Mouse (Mus musculus) retina, postnatal 1 day (tissue): ENCODE measurements around the gene Zbtb42.

Experiments used
- DNase-seq: peaks from one replicate; pipeline ENCODE4 v3.0.0-alpha.2; 2012

The Zbtb42 gene

DNA sequence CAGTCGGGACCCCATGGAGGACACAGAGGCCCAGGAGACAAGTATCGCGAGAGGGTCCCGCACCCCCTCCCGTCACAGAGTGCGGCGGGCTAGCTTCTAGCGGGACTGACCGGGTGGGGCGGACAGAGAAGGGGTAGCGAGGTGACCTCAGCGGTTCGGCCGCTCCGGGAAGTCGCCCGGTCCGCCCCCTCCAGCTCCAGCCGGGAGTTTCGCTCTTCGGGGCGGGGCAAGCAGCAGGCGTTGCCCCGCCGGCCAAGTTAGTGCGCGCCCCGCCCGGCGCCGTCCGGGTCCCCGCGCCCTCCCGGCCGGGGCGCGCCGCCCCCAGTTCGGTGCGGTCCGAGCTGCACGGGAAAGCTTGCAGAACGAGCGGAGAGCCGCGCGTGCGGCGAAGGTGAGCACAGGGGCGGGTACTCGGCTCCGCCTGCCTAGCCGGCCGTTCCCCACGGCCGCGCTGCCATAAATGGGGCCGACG lies at the start of gene Zbtb42:
TSS of gene Zbtb42 (plus strand) at position 274 of the 472 bp plus-strand sequence.
- peak; percentile 92 for DNase-seq

DNA sequence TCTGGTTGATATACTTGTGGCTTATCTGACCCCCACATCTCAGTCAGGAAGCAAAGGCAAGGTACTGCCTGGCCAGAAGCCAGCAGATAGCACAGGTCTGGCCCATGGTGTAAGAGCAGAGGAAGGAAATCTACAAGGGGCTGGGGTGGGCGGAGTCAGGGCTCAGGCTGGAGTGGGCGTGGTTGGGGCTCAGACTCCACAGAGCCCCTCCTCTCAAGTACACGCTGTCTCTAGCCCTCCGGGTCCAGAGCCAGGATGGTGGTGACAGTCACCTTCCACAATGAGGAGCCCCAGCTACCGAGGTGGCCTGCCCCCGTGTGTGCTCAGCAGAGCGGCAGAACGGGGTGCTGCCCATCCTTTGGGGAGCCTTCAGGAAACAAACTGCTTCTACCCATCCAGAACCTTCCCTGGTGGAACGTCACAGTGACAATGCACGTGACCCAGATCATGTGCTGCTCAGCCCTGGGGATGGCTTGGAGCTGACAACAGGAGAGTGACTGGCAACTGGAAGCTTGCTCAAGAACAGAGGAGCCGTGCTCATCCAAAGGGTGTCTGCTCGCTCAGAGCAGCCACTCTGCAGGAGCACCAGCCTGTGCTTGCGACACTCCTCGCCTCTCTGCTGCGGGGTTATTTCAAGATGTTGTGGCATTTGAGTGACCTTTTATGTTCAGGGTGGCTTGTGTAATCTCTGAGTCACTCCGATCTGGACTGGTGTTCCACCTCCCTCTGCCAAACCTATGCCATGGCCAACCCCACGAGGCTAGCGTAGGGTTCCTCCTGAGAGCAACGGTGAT lies 49.5 kb upstream of the Zbtb42 start:
- peak; percentile 86 for DNase-seq

DNA sequence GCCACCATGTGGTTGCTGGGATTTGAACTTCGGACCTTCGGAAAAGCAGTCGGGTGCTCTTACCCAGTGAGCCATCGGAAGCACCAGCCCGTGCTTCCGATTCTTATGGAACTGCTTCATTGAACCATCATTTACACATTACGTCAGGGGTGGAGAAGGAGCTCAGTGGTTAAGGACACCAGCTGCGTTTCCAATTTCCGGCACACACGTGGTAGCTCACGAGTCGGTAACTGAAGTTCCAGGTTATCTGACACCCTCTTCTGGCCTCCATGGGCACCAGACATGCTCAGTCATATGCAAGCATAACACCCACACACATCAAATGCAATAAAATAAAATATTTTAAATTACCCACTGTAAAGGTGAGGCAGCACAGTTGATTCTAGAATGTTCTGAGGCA lies 48.6 kb upstream of the Zbtb42 start:
- no peak for DNase-seq

DNA sequence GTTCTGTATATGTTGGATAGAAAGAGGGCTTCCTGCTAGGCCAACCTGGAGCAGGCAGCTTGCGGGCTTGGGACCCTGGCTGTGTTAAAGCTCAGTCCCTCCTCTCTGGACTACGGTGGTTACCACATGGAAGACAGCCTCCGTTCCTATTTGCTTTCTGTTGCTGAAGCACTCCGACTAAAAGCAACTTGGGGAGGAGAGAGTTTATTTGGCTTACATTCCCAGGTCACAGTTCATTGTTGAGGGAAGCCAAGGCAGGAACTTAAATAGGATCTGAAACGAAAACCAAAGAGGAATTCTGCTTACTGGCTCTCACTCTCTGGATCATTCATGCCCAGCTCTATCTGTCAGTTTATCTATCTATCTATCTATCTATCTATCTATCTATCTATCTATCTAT lies 47.8 kb upstream of the Zbtb42 start:
- DNase-seq: no peak

DNA sequence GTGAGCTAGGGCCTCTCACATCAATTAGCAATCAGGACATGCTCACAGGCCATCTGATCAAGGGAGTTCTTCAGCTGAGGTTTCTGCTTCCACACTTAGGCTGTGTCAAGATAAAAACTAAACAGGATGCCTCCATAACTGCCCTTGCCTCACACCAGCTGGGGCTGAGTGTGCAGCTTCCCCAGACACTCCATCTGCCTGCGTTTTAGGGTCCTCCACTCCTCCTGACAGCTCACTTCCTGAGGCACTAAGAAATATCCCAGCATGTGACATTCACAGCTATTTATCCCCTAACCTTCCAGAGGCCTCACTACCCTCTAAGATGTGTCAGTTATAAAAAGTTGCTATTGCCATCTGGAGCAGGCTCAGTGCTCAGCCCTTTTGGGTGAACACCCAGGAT lies 47.2 kb upstream of the Zbtb42 start:
- DNase-seq: no peak

DNA sequence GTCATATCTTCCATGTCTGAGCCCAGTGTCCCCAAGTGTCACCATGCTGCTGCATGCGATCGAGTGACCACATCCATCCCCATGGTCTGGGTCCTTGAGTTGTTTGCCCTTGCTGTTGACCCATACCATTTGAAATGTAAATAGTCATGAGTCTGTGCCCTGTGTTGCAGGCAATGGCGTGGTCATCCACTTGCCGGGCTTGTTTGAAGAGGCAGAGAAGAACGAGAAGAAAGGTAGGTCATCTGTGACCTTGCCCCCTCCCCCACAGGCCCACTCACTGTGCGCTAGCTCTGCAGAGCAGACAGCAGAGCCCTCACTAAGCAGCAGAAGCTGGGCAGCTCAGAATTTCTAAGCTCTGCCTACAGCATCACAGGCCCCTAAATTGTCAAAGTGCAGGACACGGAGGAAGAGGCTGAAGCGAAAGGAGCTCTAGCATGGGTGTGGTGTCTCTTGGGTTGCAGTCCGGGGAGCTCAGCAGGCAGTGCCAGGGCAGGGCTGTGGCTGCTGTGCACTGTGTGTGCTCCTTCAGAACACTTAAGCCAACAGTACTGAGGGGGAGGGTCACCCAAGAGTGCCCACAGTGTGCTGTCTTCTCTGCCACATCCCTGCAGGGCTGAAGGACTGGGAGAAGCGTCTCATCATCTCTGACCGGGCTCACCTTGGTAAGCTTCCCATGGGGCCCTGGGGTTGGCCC lies 46.4 kb upstream of the Zbtb42 start:
- DNase-seq: no peak

DNA sequence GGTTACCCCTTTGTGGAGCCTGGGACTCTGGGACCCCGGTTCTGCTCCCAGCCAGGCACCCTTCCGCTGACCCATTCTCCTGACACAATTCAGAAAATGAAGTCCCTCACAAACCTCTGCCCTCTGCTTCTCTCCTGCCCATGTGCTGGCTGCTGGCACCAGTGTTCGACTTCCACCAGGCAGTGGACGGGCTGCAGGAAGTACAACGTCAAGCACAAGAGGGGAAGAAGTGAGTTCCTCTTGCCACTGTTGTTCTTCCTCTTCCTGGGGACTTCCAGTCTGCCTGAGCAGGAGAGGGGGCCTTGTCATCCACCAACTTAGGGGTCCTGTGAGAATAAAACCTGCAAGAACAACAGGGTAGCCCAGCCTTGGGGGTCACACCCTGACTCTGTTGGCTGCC lies 45.7 kb upstream of the Zbtb42 start:
- no peak for DNase-seq

DNA sequence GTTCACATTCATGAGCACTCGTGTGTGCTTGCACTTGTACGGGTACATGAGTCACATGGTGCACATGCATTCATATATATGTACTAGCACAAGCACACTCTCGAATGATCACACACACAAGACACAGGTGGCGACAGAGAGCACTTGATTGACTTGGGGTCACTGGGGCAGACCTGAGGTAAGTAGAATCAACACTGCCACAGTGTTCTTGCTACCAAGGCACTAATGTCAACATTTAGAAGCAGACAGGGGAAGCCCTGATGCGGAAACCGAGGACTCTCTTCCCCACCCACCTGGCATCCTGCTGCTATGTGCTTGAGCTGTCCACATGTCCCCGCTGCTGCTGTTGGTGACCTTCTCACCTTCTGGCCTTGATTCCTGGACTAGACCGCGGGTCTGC lies 44.9 kb upstream of the Zbtb42 start:
- DNase-seq: no peak

DNA sequence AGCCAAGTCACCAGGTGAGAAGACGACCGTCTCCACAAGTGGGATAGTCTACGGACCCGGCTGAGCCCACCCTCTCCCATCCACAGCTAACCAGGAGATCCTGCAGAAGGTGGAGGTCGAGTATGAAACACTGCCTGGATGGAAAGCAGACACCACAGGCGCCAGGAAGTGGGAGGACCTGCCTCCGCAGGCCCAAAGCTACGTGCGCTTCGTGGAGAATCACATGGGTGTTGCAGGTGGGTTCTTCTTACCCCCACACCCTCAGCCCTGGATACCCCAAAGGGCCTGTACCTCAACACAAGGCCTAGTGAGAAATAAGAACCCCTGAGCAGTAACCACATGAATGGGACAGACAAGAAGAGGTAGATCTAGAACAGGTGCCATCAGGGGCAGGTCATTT lies 39.1 kb upstream of the Zbtb42 start:
- no peak for DNase-seq

DNA sequence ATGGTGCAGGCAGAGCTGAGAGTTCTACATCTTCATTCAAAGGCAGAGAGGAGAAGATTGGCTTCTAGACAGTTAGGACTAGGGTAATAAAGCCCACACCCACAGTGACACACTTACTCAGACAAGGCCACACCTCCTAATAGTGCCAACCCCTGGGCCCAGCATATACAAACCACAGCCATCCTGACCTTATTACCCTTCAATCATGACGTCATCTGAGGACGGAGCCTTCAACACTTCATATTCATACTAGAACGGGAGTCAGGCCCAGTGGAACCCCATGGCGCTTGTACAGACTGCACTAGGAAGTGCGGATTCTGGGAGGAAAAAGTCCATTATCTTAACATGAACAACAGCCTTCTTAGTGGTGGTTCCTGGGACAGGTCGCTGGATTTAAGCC lies 35.5 kb upstream of the Zbtb42 start:
- no peak for DNase-seq

DNA sequence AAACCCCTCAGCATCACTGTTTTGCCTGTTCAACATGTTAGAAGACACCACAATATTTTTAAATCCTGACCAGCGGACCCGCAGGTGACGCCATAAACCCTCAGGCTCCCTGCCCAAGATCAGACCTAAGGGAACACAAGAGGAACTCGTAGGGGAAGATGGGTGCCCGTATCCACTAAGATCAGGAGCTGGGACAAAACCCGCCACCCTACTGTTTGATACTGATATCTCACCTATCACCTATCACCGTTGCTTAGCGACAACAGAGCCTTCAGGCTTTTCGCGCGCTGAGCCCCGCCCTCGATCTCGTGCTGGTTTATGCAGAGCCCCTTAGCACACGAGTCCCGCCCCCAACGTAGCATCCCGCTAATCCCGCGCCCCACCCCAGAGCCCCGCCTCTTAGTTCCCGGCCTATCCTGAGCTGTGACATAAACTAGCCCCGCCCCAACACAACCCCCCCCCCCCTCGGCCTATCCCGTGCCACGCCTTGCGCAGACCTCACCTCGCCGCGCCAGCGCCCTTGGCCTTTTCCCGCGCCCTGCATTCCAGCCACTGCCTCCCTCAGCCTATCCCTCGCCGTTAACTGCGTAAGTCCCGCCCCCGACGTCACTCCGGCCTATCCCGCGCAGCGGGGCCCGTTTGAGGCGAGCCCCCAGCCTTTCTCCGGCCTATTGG lies 34.3 kb upstream of the Zbtb42 start, which contains the start of gene Siva1:
TSS of gene Siva1 (plus strand) at position 500 of the 675 bp plus-strand sequence.
- DNase-seq: peak; percentile 99

DNA sequence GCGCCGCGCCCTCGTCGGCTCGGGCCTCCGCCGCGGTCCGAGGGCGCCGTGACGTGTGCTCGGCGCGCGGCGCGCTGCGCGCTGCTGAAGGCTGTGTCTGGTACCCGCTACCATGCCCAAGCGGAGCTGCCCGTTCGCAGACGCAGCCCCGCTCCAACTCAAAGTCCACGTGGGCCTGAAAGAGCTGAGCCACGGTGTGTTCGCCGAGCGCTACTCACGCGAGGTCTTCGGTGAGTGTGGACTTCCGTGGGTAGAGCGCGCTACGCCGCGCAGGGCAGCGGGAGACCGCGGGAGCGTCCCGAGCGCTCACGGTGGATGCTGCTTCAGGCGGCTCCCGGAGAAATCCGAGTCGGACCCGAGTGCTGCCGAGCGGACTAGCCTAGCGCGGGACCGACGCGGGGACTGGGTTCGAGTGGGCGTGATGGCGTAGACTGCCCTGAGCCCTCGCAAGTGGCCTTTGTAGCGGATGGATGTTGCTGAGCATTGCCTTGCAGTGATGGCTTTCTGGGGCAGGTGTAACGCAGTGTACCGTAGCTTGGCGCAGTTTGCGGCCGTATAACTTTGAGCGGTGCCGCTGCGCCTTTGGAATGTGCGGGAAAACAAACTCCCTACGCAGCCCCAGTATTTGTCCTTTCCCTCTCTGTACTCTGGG lies 33.6 kb upstream of the Zbtb42 start:
- DNase-seq: no peak

DNA sequence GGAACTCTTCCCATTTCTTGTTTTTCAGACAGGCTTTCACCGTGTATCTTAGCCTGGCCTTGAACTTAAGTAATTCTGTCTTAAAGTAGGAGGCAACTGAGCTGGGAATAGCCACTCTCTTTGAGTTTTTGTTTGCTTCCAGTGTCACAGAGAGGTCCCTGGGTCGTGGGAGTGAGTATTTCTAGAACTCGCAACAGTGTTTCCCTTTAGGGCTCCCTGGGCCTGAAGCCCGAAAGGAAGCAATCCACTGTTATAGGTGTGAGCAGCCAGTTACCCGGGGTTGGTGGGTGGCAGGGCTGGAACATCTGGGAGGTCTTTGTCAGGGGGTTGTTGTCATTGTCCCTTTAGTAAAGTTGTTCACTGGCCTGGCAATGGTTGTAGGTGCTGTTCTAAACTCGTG lies 32.5 kb upstream of the Zbtb42 start:
- no peak for DNase-seq

DNA sequence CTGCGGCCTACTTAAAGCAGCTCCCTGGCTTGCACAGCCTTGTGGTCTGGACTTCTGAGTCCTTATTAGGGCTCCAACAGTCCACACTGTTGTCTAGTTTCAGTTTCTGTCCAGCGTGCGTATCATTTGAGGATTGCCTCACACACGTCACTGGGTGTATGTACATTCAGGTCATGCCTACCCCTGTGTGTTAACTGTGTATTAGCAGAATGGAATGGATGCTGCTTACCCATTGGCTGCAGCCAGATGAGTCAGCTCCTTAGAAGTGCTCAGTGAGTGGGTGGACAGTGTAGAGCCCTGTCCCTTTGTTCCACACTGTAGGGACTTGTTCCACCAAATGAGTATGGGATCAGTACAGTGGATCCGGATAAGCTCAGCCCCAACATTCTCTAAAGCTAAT lies 30.5 kb upstream of the Zbtb42 start:
- no peak for DNase-seq

DNA sequence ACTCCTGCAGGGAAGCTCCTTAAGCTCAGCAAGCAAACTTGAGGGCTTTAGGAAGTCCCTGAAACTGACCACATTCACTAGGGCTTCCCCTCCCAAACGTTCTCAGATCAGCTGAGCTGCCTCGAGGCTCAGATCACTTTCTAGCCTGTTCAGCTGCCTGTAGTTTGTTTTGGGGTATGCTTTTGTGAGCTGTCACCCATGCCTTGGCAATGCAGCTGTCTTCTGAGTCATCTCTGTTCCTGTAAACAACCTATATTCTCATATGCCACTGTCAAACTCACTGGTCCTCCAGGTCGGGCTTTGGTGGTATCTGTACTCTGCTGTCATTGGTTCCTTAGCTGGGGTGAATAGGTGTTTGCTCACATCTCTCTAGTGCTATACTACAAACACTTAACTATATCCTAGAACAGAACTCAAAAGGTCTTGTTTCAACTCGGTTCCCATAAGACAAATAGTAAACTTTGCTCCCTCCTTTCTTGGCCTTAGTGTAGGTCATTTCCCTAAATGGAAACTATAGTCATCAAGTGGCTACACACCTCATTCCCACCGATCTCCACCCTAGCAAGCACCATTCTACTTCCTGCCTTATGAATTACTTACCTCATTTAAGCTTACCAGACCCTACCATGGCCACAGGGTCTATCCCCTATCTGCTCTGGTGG lies 26.7 kb upstream of the Zbtb42 start:
- DNase-seq: no peak

DNA sequence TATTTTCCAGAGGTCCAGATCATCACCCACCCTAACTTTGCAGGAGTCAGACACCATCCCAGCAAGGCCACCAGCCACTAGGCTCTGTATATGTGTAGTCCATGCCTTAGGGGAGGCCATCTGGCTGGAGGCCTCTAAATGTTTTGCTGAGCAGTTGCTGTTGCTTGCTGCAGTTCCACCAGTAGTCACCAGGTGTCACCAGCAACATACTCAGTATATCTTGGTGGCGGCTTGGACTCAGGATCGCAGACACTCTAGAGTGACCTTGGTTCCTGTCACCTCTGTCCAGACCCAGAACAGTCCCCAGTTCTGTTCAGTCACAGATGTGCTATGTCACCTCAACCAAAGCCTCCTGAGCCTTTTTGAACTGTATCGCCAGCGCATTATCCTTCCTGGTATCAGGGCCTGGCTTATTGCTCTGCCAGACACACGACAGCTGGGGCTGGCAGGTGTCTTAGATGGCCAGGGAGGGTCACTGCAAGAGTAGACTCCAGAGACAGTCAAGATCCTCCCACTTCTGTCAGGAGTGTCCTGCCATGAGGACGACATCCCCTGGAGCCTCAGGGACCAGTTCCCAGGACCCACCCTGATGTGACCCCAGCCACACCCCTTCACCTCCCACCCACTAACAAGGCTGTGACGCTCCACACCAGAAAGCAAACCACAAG lies 25.3 kb upstream of the Zbtb42 start:
- DNase-seq: peak; percentile 92

DNA sequence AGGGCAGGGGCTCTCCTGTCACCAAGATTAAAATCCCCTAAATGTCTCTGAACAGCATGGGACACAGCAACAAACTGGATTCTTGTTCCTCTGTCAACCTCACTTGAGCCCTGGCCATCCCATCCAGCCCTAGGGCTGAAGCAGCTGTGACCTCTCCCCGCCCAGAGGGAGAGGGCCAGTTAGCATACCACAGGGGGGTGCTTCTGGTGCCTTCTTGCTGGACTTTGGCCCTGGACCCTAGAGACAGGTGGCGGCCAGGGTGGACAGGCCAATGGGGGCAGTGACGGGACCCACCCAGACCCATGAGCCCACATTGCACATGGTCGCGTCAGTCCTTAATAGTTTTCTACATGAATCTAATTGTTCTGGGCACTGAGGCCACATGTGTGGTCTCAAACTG lies 24.6 kb upstream of the Zbtb42 start:
- DNase-seq: no peak

DNA sequence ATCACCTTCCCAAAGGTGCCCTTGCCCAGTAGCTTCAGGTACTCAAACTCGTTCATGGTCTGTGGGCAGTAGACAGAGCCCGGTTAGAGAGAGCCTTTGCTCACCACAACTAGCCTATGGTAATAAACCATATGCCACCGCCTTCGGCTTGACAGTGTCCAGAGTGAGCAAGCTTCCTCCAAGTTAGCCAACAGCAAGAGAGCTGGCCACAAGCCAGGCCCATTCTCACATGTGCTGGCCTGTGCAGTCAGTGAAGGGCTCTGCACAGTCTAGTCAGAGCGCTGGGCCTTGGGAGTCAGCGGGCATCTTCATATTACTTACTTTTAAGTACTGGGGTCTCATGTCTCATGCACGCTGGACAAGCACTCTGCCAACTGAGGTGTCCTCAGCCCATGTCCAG lies 20.0 kb upstream of the Zbtb42 start:
- no peak for DNase-seq

DNA sequence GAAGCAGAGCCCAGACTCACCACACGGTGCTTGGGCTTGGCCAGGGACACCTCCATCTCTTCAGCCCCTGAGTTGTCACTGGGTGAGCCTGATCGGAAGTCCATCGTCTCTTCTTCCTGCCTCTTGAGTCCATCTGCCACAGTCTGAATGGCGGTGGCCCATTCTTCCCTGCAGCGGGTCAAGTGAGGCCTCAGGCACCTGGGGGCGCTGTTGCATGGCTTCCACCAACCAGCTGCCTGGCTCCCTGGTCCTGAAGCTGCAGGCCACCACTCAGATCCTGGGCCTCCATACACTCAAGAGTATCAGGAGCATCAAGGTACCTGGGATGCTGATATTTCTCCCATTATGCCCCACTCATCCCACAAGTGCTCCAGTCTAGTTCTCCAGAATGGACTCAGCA lies 19.5 kb upstream of the Zbtb42 start:
- DNase-seq: peak; percentile 56

DNA sequence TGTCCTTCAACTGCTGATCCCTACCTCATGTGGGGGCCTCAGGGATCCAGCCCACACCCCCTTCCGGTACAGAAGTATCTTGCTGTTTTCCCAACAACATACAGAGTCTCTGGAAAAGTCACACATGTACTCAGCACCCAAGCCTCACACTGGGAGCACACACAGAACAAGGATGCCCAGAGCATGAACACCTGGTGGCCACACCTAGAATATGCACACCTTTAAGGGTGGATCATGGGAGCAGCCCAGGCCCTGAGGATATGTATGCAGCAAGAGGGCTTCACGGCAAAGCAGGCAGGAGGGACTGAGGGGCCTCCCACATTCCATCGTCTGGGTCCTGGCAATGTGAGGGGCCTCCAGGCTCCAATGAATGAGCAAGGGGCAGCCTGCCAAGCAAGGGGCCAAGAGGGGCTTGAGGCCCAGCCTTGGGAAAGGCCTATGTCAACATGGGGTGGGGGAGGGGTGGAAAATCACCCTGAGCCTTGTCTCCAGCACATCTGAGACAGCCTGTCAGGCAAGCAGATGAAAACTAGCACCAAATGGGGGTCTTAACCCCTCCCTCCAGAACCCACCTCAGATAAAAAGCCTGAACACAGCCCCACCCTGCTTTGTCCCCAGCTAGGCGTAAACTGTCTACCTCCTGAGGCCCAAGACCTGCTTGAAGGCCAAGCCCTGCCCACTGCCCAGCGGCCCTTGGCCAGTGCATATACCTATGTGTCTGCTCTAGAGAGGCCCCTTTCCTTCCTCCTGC lies 17.9 kb upstream of the Zbtb42 start:
- DNase-seq: peak; percentile 91

DNA sequence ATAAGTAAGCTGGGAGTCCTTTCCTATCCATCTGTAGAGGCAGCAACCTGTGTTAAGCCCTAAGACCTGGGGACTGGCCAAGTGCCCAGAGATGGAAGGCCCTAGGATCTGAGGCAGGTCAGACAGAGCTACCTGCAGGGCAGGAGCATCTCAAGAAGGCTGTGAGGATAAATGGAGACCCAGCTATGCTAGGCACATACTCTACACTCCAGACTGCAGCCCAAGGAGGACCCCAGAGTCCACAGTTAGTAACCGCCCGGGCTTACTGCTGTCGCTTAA lies 17.4 kb upstream of the Zbtb42 start:
- no peak for DNase-seq

DNA sequence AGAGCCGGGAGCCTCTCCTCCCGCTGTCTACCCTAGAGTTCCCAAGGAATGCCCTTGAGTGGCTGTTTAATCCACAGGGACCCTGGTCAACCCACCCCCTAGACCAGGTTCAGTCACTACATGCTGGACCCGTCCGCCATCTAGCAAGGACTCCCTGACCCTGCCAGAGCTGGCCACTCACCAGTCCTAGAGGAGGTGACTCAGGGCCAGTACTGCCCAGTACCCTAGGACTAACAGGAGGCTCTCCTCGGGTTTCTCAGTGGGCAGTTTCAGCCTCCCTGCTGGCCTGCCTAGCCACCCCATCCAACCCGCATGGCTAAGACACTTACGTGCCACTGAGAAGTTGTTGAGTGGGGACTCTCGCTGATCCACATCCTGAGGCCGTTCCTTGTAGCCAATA lies 16.8 kb upstream of the Zbtb42 start:
- no peak for DNase-seq
